Mouse (Mus musculus): ENCODE data around the gene Cntln. TPM values are rescaled to one million over a fixed set of nuclear protein-coding genes. Genes with fewer than 3 reads are reported as not detected.

The Cntln gene
- total RNA-seq, 2 experiments from 2014 or later = 11.2 to 14.2 TPM

Other genes starting within 250 kb of the Cntln start
- gene Bnc2, start 209.0 kb upstream of the Cntln start, total RNA-seq (2021) = 10 to 100 TPM; 15.5 to 17.2 TPM